ENCODE assay signal across 19 mouse cellular contexts in the genomic region with DNA sequence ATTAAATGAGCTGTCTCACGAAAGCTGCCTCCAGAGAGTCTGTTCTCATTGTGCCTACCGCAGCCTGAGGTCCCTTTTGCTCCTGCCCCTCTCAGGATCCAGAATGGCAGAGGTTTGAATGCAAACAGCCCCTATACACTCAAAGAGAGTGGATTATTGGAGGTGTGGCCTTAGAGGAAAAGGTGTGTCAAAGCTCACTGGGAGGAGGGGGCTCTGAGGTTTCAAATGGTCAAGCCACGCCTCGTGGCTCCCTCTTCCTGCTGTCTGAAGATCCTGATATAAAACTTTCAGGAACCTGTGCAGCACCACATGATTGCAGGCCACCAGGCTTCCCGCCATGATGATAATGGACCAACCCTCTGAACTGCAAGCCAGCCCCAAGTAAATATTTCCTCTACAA.
"Had no signal": no experiment of that assay in that cellular context is flagged by ENCODE, and none has a peak within 500 bp of the region (broad histone marks: within the 10 kb centered on the region; RNA-seq: fewer than 3 reads in every experiment).

No protein-coding gene starts in this region.

- H3K9ac ChIP-seq: lung, embryonic 14.5 days; midbrain, embryonic 12.5 days; neural tube, embryonic 13.5 days; neural tube, embryonic 15.5 days had no signal

- H3K27ac ChIP-seq: midbrain, embryonic 10.5 days; midbrain, embryonic 12.5 days; neural tube, embryonic 13.5 days; neural tube, embryonic 15.5 days had no signal

- H3K4me3 ChIP-seq: midbrain, embryonic 10.5 days; midbrain, embryonic 12.5 days; myocyte; neural tube, embryonic 13.5 days; neural tube, embryonic 15.5 days had no signal

- H3K9me3 ChIP-seq: midbrain, embryonic 10.5 days; midbrain, embryonic 12.5 days; neural tube, embryonic 13.5 days; neural tube, embryonic 15.5 days had no signal

- H3K36me3 ChIP-seq: midbrain, embryonic 12.5 days; neural tube, embryonic 13.5 days; neural tube, embryonic 15.5 days had no signal

- H3K27me3 ChIP-seq: midbrain, embryonic 12.5 days; neural tube, embryonic 13.5 days; neural tube, embryonic 15.5 days had no signal

- H3K4me2 ChIP-seq: lung, embryonic 14.5 days; midbrain, embryonic 12.5 days; neural tube, embryonic 13.5 days; neural tube, embryonic 15.5 days had no signal

- DNase-seq: lung, adult 18-20 months; lung, embryonic 14.5 days; lung, postnatal 10 days; lung, postnatal 4 days; midbrain, embryonic 14.5 days; retina, postnatal 1 day; right cerebral cortex, adult 18-20 months; right cerebral cortex, postnatal 25 days; right cerebral cortex, postnatal 4 days; spleen, adult 18-20 months; thymus, adult 18-20 months; thymus, postnatal 14 days; thymus, postnatal 36 days had no signal

- H3K4me1 ChIP-seq: midbrain, embryonic 10.5 days; midbrain, embryonic 12.5 days; neural tube, embryonic 15.5 days had no signal

- ATAC-seq: midbrain, embryonic 16.5 days had no signal
